Mouse (Mus musculus): Measurements from ENCODE around the gene Xpo6. TPM values are rescaled to one million over a fixed set of nuclear protein-coding genes. Genes with fewer than 3 reads are reported as not detected.

Gene Xpo6
- polyA plus RNA-seq, 1 experiment = 96.0 TPM

DNA sequence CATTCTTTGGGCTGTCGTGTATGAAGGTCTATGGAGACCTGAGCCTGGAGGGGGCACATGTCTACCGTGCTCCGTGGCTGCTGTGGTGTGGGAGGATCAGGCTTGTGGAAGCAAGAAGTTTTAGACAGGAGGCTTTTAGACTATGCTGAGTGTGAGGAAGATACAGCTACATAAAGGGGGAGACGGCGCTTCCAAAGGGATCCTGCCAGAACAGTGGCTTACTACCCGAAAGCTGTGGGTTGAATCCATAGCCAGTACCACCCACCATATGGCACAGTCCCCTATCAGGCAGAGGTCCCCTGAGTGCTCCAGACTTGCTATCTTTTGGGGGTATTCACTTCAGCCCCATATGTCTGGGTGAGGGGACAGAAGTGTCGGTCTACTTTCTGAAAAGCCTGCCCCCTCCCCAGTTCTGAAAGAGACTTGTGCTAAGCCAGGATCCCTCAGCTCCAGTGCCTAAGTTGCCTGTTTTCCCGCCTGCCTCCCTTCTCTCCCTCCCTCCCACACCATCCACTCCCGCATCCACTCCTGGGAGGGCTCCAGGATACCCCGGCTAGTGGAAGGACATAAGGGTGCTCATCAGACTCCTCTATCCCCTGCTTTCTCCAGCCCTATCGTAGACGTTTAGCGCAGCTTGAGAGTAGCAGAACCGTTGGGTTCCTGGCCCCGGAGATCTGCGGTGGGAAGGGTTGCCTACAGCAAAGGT, 119.2 kb downstream of the Xpo6 start:
- no peak overlapping the region; the same call in 1 of the 2 replicates for H3K27ac ChIP-seq (ENCODE audit: control insufficient read depth, insufficient read depth, low read depth, low read length, poor library complexity)
- H3K4me1 ChIP-seq (ENCODE audit: control insufficient read depth, insufficient read depth, low read length) = no peaks in the 10 kb centered on the region
- TF ChIP-seq CTCF (IDR thresholded peaks at IDR 0.05; ENCODE audit: control insufficient read depth, insufficient read depth, low read length) (no peak), POLR2A (IDR thresholded peaks at IDR 0.05; ENCODE audit: borderline replicate concordance, control insufficient read depth, low read depth, low read length) (no peak)
- no peak overlapping the region for H3K4me3 ChIP-seq (replicated peaks; ENCODE audit: control insufficient read depth, low read depth, low read length)
- WGBS = 24% methylated on average over 16 of the region's 16 CpGs

DNA sequence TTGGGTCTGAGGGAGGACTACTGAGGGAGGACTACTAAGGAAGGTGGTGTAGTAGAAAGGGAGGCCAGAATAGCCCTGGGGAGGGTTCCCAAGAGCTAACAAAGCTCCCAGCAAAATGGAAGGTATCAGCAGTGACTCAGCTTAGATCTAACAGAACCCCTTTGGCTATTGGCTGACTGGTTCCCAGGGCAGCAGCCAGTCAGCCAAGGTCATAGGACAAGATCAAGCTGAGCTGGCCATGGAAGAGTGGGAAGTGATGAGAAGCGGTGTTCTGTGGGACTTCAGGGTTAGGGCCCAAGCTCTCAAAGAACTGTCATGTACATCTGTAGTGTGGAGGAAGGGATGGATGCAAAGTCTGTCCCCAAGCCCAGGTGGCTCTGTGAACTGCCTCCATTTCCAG, 123.4 kb downstream of the Xpo6 start:
- Histone ChIP-seq H3K4me3 (replicated peaks; ENCODE audit: control insufficient read depth, low read depth, low read length) (no peak overlapping the region), H3K4me1 (ENCODE audit: control insufficient read depth, insufficient read depth, low read length) (no peaks in the 10 kb centered on the region; the same call in 1 of the 2 replicates), H3K27ac (ENCODE audit: control insufficient read depth, insufficient read depth, low read depth, low read length, poor library complexity) (no peak overlapping the region)
- TF ChIP-seq POLR2A (IDR thresholded peaks at IDR 0.05; ENCODE audit: borderline replicate concordance, control insufficient read depth, low read depth, low read length) = no peak
- TF ChIP-seq CTCF (IDR thresholded peaks at IDR 0.05; ENCODE audit: control insufficient read depth, insufficient read depth, low read length) = no peak
- 93% methylated on average over 1 of the region's 1 CpGs for WGBS

DNA sequence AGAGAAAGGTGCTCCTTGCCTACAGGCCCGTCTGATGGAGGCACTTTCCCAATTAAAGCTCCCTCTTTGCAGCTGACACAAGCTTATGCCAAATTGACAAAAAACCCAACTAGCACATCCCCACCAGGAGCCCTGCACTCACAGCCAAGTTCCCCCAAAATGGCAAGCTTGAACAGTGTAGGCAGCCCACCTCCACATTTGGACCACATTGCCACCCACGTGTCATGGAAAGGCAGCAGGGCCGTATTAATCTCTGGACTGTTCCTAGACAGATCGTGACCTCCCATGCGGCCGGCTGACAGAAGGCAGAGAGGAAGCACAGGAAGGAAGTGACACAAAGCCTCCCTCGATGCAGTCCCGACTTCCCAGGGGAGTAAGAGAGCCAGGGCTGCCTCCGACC, 125.2 kb downstream of the Xpo6 start:
- Histone ChIP-seq H3K27ac (ENCODE audit: control insufficient read depth, insufficient read depth, low read depth, low read length, poor library complexity) (no peak overlapping the region), H3K4me1 (ENCODE audit: control insufficient read depth, insufficient read depth, low read length) (no peaks in the 10 kb centered on the region; the same call in 1 of the 2 replicates), H3K4me3 (replicated peaks; ENCODE audit: control insufficient read depth, low read depth, low read length) (no peak overlapping the region)
- no peak for TF ChIP-seq CTCF (IDR thresholded peaks at IDR 0.05; ENCODE audit: control insufficient read depth, insufficient read depth, low read length)
- TF ChIP-seq POLR2A (IDR thresholded peaks at IDR 0.05; ENCODE audit: borderline replicate concordance, control insufficient read depth, low read depth, low read length) = no peak
- WGBS = 13% methylated on average over 9 of the region's 9 CpGs

DNA sequence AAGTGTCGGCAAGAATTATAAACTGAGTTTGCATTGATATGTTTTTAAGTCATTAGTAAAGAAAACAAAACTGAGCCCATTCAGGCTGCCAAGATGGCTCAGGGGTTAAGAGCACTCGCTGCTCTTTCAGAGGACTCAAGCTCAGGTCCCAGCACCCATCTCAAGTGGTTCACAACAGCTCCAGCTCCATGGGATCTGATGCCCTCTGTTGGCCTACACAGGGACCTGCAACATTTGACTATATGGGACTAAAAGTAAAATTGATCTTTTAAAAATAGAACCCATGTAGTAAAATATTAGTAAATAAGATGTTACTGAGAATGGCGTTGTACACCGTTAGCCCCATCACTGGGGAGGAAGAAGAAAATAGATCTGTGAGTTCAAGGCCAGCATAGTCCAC, 130.0 kb downstream of the Xpo6 start:
- H3K27ac ChIP-seq (ENCODE audit: control insufficient read depth, insufficient read depth, low read depth, low read length, poor library complexity) = no peak overlapping the region
- H3K4me1 ChIP-seq (ENCODE audit: control insufficient read depth, insufficient read depth, low read length) = no peaks in the 10 kb centered on the region
- no peak for TF ChIP-seq POLR2A (IDR thresholded peaks at IDR 0.05; ENCODE audit: borderline replicate concordance, control insufficient read depth, low read depth, low read length)
- no peak for TF ChIP-seq CTCF (IDR thresholded peaks at IDR 0.05; ENCODE audit: control insufficient read depth, insufficient read depth, low read length)
- WGBS = 92% methylated on average over 4 of the region's 4 CpGs
- H3K4me3 ChIP-seq (replicated peaks; ENCODE audit: control insufficient read depth, low read depth, low read length) = no peak overlapping the region

DNA sequence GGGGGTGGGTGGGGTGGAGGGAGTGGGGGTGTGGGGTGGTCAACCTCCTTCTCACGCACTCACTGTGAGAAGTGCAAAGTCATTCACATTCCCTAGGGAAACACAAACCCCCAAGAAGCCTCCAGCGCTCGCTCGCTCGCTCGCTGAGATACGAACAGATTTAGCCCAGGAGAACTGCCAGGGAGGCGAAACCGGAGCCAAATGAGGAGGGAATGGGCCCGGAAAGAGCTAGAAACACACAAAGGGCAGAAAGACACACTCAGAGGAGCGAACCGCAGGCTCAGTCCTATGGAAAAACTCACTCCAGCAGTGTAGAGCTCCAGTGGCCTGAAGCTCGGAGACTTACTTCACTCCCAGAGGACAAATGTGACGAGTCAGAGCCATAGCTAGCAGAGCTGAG, 133.5 kb downstream of the Xpo6 start:
- Histone ChIP-seq H3K4me3 (replicated peaks; ENCODE audit: control insufficient read depth, low read depth, low read length) (no peak overlapping the region), H3K27ac (ENCODE audit: control insufficient read depth, insufficient read depth, low read depth, low read length, poor library complexity) (no peak overlapping the region), H3K4me1 (ENCODE audit: control insufficient read depth, insufficient read depth, low read length) (no peaks in the 10 kb centered on the region)
- WGBS = 77% methylated on average over 14 of the region's 14 CpGs
- no peak for TF ChIP-seq POLR2A (IDR thresholded peaks at IDR 0.05; ENCODE audit: borderline replicate concordance, control insufficient read depth, low read depth, low read length)
- no peak for TF ChIP-seq CTCF (IDR thresholded peaks at IDR 0.05; ENCODE audit: control insufficient read depth, insufficient read depth, low read length)

DNA sequence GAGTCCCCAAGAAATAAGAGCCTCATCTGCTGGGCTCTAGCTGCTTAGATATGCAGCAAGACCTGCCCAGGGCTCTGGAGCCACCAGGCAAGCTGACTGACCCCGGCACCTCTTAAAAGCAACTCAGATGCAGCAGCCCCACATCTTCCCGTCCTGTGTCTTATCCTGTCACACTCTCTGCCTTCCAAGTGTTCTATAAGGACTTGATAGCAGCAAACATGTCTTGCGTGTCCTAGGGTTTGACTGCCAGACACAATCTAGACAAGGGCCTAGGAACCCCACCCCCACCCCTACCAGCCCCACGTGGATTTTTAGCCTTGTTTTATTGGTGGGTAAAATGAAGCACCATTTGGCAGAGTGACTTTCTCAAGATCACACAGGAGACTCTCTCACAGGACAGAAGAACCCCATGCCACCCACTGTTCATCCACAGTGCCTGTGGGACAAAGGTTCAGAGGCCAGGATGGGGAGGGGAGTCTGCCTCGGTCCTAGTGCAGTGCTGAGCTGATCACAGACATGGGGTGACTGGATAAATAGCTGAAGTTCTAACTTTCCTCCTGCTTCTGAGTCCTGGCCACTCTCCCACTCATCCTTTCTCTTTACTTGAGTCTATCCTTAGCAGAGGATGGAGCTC, 134.9 kb downstream of the Xpo6 start:
- no peak overlapping the region for H3K4me3 ChIP-seq (replicated peaks; ENCODE audit: control insufficient read depth, low read depth, low read length)
- TF ChIP-seq POLR2A (IDR thresholded peaks at IDR 0.05; ENCODE audit: borderline replicate concordance, control insufficient read depth, low read depth, low read length) = no peak
- no peak for TF ChIP-seq CTCF (IDR thresholded peaks at IDR 0.05; ENCODE audit: control insufficient read depth, insufficient read depth, low read length)
- 69% methylated on average over 5 of the region's 5 CpGs for WGBS
- no peaks in the 10 kb centered on the region for H3K4me1 ChIP-seq (ENCODE audit: control insufficient read depth, insufficient read depth, low read length)
- no peak overlapping the region for H3K27ac ChIP-seq (ENCODE audit: control insufficient read depth, insufficient read depth, low read depth, low read length, poor library complexity)

- no peak for TF ChIP-seq CTCF (IDR thresholded peaks at IDR 0.05; ENCODE audit: control insufficient read depth, insufficient read depth, low read length)
- TF ChIP-seq POLR2A (IDR thresholded peaks at IDR 0.05; ENCODE audit: borderline replicate concordance, control insufficient read depth, low read depth, low read length) = no peak
- H3K27ac ChIP-seq (ENCODE audit: control insufficient read depth, insufficient read depth, low read depth, low read length, poor library complexity) = no peak overlapping the region
- no peak overlapping the region for H3K4me3 ChIP-seq (replicated peaks; ENCODE audit: control insufficient read depth, low read depth, low read length)
- H3K4me1 ChIP-seq (ENCODE audit: control insufficient read depth, insufficient read depth, low read length) = no peaks in the 10 kb centered on the region
- 92% methylated on average over 4 of the region's 4 CpGs for WGBS
These were observed 138.1 kb downstream of the Xpo6 start for GRCm38 (mm10) chr7:126062228-126062627.

DNA sequence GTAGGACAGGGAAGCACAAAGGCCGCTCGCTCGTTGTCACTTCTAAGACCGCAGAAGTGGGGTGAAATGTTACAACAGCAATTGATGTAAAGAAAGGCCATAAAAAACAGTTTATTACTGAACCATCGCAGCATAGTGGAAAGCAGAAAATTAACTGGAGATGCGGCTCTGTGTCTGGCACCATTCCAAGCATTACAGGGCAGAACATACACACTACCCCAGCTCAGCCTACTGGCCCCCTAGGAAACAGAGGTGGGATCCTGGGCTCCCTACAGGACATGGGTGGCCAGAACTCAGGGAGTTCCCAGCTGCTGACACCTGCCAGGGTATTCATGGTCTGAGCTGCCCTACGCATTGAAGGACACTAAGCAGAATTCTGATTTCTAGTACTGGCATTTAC, 141.4 kb downstream of the Xpo6 start:
- H3K27ac ChIP-seq (ENCODE audit: control insufficient read depth, insufficient read depth, low read depth, low read length, poor library complexity) = no peak overlapping the region
- no peak overlapping the region for H3K4me3 ChIP-seq (replicated peaks; ENCODE audit: control insufficient read depth, low read depth, low read length)
- no peaks in the 10 kb centered on the region for H3K4me1 ChIP-seq (ENCODE audit: control insufficient read depth, insufficient read depth, low read length)
- WGBS = 69% methylated on average over 7 of the region's 7 CpGs
- TF ChIP-seq POLR2A (IDR thresholded peaks at IDR 0.05; ENCODE audit: borderline replicate concordance, control insufficient read depth, low read depth, low read length) (no peak), CTCF (IDR thresholded peaks at IDR 0.05; ENCODE audit: control insufficient read depth, insufficient read depth, low read length) (no peak)
